Mouse (Mus musculus) activated CD4-positive, CD25-positive, alpha-beta regulatory T cell, adult 4 months (primary cell): ENCODE measurements around the gene Als2. TPM values are rescaled to one million over a fixed set of nuclear protein-coding genes. Genes with fewer than 3 reads are reported as not detected.

Source experiments
- ATAC-seq: one replicate; pipeline ENCODE4 v1.8.0; 2017
- polyA plus RNA-seq, 2 experiments: library from polyadenylated mRNA; unstranded; fragments of 100-300 nt; shearing (Covaris generic); gene quantifications; one replicate each; pipeline ENCODE4 v1.2.1; 2017

The Als2 gene
- polyA plus RNA-seq, 2 experiments from 2014 or later = 4.6 to 5.4 TPM

DNA sequence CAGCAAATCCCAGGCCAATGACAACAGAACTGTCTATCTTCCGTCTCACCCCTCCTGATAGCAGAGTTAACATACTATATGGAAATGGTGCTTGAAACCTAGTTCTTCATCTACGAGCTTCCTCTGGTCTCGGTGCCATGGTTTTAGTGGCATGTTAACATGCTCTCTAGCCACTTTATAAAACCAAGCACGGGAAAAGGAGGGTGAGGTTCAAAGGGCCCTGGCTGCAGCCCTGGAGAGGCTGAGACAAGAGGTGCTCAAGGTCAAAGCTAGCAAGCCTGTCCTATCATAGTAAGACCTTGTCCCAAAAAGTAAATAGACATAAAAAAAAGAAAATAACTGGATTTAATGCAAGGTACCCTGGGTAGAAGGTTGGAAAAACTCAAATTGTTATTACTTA is 25.4 kb downstream of the Als2 start:
- ATAC-seq = no peak

DNA sequence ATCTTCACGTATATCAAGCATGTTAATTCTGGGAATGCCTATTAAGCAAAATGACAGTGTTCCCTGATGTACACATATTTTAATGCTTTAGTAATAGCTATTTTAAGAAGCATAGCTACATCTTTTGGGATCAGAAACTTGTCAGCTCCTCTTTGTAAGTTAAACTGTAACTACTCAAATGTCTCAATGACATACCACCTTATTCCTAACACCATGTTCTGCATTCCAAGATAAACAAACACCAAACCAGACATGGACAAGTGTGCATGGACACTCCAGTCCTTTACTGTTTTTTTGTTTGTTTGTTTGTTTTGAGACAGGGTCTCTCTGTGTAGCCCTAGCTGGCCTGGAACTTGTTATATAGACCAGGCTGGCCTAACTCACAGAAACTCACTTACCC is 28.7 kb downstream of the Als2 start:
- ATAC-seq = no peak

DNA sequence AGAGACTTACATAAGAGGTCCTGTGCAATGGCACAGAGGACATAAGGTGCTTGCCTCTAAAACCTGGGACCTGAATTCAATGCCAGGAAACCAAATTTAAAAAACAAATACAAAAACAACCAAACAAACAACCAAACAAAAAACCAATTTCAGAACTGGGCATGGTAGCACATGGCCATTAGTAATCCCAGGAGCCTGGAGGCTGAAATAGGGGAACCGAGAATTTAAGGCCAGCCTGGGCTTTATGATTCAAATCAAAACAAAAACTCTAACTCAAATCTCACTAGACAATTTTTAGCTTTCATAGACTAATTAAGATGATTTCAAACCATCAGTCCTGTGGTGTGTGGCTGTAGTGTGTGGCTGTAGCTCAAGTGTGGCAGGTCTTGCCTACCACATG is 32.5 kb downstream of the Als2 start:
- ATAC-seq = no peak

DNA sequence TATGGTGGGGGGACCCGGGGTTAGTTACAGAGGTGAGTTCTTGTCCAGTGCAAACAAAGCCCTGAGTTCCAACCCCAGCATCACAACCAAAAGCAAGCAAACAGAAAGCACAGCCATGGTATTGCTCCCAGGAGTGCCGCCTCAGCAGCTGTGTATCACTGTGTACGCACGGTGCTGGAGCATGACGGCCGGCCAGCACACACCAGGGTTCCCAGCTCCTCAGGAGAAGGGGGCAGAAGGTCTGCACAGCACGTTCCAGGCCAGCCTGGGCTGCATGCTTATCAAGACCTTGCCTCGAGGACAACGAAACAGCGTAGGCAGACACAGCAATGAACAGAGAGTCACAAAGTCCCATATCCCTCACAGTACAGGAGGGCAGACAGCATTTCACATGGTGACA is 34.7 kb downstream of the Als2 start:
- no peak for ATAC-seq

DNA sequence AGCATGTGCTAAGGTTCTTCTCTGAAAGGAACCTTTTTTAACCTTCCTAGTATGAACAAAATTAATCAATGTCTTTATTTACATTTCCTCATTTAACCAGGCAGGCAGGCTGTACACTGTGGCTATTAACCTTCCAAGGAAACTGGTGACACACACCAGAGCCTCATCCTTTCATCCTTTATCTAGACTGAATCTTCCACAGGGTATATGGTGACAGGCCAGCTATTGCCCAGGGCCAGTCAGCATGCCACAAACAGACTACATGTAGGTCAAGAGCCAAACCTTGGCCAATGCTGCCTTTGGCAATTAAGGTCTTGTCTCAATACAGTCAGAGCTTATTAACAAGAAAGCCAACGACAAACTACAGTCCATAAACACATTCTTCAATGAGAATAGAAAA is 35.5 kb downstream of the Als2 start:
- no peak for ATAC-seq

DNA sequence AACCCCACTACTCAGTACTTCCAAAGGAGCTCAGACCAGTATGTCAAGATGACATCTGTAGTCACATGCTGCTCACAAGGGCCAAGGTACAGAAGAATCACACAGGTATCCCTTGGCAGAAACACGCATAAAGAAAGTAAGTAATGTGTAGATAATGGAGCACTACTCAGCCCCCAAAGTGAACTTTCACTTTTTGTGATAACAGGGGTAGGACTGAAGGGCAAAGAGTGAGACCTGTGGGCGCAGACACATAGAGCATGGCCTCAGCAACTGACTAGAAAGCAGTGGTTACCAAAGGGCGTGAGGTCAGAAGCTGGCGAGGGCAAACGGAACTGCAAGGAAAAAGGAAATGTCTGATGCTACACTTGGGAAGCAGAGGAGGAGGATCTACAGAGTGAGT is 36.1 kb downstream of the Als2 start:
- ATAC-seq = no peak

DNA sequence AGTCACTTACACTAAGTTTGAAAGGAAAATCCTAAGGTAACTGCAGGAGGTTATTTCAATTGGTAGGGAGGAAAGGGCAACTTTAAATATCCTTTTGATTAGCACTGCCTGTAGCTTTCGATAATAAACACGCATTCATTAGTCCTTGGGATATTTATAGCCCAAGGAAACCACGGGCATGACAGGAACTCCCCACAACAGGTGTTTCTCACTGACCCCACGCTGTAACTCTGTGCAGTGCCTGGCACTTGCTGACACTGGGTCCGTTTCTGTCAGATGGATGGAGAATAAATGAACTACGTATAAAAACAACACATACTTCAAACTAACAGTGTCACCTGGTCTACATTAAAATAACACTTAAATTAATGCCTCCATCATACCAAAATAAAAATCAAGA is 42.1 kb downstream of the Als2 start:
- no peak for ATAC-seq

DNA sequence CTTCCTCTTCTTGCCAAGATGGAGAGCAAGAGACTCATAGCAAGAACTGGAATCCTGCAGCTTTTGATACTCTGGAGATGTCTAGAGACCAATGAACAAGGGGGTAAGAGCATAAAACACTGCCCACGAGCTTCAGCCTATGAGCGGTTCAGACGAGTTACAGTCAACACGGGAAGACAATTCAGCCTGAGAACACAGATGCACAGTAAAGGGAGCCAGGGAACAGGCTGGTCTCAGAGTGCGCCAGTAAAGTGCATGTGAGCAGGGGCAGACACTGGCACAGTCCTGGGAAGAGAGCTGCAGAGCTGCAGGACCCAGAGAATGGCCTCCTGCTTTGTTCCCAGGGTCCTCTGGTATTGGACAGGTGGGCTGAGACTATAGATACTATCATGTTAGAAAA is 49.2 kb downstream of the Als2 start:
- no peak for ATAC-seq

DNA sequence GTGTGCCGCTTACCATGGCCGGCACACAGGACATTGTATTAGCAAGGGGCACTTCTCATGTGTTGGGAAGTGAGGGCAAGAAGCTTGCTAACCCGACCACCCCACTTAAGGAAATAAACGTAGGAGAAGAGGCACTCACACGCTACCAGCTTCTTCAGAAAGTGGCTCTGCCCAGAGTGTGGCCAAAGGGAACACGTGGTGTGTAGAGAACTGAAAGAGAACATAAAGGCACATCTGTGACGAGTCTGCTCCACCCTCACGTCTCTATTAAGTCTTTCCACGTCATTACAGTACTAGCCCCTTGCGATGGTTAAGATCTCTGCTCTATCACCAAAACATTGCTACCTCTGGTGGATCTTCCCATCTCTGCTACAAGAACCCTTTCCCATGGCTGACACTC is 50.7 kb downstream of the Als2 start:
- ATAC-seq = no peak

DNA sequence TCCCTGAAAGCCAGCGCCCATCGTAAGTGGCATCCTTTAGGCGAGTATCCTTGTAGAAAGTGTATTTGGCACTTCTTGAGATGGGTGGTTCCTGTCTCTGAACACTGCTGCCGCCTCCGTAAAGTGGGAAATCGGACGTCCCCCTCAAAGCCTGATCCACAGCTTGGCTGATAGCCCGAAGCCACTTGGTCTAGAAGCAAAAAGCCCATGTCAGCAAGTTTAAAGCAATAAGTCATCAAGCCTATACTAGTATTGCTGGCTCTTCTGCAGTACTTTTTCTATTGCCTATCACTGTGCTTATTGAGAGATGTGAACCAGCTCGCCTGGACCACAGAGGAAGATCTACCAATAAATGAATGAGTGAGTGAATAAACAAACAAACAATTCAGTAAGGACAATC is 51.6 kb downstream of the Als2 start:
- ATAC-seq = no peak

DNA sequence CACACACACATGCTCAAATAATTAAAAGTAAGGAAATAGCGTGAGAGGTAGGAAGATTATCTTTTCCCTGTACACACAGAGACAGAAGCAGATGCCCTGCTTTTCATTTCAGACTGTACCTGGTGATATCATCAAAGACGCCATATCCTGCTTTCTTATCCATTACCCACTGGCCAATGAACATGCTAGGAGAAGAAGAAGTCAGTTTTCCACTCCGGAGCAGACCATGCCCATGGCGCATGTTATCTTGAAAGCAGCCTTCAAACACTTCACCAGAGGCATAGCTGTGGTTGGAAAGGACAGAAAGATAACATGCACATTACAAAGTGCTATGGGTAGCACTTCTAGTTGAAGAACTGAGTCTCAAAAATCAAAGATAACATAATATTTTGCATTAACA is 54.0 kb downstream of the Als2 start:
- ATAC-seq = no peak

DNA sequence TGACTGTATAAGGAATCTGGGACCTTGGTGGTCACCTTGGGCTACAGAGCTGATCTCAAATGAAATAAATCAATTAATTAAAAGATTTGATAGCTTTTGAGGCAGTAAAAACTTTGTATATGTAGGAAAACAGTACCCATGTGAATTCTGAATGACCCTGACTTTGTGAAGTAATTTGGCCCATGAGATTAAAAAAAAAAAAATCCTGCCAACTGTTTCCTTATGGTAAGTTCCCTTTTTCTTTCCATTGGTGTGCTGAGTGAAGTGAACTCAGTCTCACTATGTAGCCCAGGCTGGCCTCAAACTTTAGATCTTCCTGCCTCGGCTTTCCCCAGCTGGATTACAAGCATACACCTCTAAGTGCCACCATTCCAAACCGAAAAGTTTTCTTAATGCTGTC is 54.7 kb downstream of the Als2 start:
- ATAC-seq = no peak

DNA sequence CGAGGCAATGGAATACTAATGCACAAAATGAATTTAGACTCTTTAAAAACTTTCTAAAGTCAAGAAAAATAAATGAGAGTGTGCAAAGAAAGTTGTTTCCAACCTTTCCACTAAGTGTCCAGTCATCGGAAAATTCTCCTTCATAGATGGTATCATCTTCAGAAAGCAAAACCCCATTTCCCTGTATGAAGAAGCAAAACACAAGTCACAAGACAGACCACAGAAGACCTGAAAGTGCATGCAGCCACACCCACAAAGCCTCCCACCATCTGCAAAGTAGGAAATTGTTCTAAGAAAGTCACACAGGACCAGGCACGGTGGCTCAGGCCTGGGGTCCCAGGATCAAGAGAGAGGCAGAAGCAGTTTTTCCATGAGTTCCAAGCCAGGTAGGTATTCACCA is 57.0 kb downstream of the Als2 start:
- no peak for ATAC-seq

DNA sequence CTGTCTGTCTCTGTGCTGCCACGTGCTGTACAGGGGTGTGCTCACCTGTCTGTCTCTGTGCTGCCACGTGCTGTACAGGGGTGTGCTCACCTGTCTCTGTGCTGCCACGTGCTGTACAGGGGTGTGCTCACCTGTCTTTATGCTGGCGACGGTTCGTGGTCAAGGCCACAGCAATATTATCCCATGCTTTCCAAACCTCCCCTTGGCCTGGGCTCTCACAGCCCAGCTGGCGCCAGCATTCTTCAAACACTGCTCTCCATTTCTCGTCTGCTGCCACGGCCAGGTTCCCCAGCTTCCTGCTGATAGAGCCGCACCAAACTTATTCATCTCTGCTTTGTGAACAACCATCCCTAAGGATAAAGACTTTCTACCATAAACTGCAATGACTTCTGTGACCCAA is 58.6 kb downstream of the Als2 start:
- no peak for ATAC-seq

DNA sequence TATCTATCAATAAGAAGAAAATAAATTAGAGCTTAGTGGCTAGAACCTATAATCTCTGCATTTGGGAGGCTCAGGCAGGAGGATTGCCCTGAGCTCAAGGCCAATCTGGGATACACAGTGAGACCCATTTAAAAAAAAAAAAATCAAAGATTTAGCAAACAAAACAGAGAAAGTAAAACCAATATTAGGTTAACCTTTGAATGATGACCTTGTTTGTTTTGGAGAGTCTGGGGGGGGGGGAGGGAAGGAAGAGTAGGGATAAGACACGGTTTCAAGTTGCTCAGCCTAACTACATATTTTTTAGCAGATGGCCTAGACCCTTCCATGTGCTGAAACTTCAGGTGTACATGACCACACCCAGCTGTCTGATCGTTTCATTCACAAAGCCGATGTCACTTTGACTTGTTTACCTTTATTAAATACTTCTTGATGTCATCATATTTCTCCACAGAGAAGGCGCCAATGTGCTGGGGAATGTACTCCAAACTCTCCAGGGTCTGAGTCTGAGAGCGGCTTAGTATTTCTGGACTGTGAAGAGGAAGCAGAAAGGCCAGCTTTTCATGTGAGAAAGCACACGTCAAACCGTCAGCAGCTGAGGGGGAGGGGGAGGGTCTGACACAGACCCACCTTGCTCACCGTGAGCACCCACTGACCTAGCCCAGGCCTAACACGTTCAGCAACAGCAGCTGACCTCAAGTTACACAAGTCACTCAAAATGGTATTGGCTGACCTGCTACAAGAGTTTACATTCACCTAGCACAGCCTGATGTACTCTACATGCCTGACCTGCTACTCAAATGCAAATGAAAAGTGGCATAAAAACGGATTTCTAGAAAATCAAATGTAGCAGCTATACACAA is 62.3 kb downstream of the Als2 start:
- no peak for ATAC-seq

DNA sequence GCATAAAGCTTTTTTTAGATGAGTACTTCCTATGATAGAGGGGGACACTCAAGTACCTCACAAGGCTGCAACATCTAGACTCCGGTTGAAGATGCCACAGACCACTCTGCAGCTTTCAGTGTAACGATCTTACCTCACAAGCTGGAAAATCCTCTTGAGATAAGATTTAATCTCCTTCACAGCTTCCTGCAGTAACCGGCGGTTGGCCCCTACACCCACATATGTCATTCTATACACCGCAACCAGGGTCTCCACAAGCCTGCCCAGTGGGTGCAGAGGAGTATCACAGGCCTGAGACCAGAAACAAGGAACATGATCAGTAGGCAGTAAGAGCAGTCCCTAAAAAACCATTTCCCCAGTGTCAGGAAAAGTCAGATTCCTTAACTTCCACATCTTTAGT is 64.0 kb downstream of the Als2 start:
- ATAC-seq = no peak

DNA sequence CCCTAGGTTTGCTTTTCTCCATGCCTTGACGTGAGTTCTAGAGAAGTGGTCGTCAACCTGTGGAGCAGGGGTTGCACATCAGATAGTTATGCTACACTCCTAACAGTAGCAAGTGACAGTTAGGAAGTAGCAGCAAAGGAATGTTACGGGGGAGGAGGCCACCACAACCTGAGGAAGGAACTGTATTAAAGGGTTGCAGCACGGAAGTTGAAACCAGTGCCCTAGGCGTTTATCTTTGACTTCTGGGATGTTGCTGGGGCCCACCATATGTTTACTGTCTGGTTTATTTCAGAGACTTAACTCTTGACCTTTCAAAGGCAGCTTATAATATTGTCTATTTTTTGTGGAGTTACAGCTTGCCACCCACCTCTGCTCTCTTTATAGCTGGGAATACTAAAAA is 65.2 kb downstream of the Als2 start:
- no peak for ATAC-seq

DNA sequence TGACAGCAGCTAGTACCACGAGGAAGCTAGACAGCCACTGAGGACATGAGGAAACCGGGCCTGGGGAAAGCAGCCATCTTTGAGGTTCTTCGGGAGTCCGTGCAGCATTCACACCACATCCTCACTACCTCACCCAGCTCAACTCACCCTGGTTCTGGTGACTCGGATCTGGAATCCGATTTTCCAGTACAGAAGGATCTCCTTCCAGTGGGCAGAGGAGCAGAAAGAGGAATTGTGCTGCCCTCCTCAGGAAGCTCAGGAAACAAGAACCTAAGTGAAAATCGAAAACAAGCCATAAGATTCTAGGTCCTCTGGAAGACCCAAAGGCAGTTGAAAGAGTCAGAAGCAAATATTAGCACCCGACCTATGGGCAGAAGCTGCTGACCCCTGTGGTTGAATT is 66.7 kb downstream of the Als2 start:
- no peak for ATAC-seq

DNA sequence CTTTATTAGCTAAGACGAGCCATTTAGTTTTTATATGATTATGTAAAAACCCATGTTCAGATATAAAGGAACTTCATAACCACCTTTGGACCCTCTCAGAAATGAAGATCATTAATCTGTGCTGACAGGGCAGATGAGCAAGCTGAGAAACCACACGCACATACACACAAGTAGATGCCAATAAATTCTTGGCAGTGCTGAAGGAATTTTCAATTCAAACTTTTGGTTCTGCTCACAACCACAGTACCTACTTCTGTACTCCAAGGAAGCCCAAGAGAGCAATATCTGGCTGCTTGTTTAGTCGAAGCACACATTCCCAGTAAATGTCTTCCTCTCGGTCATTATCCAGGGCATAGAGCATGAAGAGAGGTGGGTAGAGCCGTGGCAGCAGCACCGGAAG is 67.4 kb downstream of the Als2 start:
- ATAC-seq = no peak

DNA sequence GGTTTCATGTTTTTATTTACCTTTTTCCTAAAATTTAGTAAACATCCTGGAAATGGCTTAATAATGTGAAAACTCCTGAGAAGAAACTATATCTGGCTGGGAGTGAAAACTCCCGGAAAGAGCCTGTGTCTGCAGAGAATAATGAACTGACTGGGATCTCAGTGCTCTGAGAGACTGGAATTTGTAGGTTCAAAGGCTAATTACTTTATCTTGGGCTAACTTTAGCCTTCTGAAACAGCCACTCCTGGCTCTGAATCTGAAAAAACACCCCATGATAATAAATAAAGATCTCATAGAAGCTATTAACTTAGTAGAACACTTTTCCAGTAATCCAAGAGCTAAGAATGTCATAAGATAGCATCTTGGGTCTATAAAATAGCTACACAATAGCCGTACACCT is 68.5 kb downstream of the Als2 start:
- ATAC-seq = no peak

DNA sequence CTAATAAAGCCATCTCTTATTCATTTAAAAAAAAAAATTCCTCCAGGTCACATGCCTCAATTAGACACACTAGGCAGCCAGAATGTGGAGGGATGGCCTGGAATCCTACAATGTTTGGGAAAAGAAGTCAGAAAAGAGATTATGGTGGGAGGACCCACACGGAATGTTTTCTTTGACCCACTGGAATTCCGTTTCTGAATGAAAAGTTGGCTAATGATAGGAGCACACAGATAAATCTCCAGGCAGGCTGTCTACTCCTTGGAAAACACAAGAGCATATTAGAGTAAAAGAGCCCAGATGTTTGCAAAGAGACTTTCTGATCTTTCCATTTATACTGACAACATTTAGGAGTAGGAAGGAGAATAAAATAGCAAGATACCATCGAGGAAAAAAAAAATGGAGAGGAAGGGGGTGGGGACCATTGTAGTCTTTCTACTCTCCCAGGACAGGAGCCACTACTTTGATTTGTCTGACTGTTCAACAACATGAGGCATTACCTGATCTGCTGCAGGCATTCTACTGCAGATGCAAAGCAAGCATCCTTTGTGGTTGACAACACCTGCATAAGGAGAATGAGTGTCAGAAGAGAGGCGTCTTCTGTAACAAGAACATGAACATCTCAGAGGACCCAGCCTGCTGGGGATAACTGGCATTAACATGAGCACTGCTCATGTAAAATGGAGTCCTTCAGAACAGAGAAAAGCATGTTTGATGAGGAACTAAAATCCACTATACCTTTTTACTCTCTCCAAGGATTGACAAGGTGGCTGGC is 69.2 kb downstream of the Als2 start:
- ATAC-seq = no peak

DNA sequence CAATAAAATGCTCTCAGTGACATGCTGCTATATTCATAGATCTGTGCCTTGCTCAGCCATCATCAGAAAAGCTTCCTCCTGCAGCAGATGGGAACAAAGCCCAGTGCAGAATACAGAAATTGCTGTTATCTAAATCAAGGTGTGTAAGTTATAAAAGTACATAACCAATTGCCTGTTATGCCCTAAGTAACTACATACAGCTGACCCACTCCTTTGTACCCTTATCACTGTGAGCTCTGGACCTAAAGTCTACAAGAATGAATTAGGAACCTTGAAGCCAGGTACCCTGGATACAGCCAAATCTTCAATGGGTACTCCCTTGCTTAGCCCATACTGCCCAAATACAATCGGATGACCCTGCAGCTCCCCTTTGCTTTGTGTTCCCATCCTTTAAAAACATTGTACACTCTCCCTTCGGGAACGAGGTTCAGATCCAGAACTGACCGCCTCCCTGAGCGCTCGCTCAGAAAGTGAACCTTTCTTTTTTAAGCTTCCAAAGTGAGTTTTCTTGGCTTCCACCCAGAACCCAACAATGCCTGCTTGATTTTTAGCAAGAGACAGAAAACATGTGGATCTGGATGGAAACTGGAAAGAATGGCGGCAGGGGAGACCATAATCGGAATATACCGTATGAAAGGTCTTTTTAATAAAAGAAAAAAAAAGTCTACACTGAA is 70.7 kb downstream of the Als2 start:
- no peak for ATAC-seq

DNA sequence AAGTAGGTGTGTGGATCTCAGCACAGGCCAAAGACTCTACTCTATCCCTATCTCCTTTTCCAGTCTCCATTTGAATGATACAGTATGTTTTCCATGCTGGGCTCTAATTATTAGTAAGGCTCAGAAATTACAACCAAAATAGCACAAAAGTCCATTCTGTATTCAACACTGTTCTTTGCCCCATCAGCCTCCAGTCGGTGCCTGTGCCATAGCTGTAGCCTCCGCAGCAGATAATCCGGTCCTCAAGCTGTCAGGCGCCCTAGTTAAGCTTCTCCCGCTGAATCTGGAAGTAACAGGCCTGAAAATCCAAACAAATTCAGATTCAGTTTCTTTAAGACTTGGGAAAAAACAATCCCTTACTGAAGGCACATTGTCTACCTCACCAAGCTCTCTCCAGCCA is 73.1 kb downstream of the Als2 start:
- no peak for ATAC-seq

DNA sequence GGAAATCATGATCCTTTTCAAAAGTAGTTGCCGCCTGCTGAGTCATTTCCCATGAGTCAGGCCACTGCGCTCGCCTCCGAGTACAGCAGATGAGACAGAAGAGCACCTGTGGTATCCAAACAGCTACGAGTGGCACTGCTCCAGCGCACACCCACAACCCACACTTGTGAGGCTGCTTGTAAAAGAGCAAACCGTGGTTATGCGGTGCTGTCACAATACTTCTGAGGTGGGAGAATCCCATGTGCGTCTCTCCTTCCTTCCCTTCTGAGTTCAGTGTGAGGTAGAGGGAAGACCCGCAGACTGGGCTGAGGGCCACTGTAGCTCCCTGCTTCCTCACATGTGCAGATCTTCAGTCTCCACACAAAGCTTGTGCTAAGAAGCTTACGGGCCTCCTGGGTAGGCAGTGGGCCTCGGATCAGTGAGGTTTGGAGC is 74.0 kb downstream of the Als2 start, which contains the start of gene Mpp4:
TSS of gene Mpp4 (minus strand) at position 360 of the 432 bp plus-strand sequence.
- no peak for ATAC-seq
